ENCODE assay signal across 24 mouse cellular contexts in the genomic region with DNA sequence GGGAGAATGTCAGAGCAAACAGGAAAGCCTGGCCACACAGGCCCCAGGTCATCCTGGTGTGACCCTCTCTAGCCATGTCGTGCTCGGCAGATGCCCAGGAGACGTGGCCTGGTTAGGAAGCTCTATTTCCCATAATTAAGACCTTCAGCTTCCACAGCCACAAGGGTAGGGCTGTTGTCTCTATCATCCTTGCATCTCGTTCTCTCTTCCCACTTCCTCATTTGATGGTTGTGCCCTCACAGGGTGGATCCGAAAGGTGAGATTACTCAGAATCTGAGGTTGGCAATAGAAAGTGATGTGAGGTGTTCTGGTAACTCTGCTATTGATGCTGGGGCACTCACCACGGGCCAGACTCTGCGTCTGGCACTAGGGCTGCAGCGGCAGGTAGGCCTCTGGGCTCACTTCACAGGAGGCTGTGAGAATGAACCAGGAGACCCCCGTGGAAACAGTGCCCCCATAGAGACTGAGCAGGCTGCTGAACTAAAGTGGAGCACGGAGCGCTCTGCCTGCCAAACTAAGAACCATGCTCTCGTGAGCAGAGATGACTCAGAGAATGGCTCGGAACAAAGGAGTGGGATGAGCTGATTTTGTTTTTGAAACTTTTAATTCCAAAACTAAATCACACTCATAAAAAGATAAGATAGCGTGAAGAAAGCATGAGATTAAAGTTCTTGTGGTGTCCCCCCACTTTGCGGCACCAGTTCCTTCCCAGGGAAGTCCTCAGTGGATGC.
DNase-seq lines count a peak whose midpoint lies in the region; ATAC-seq and TF ChIP-seq lines count a peak whose summit lies in the region.
"Had no signal": no experiment of that assay in that cellular context is flagged by ENCODE, and none has a peak within 500 bp of the region (broad histone marks: within the 10 kb centered on the region; RNA-seq: fewer than 3 reads in every experiment).

No protein-coding gene starts in this region.

- no peaks in the 10 kb centered on the region for H3K9me3 ChIP-seq in midbrain, embryonic 10.5 days (replicated peaks)
- H3K9me3 ChIP-seq in midbrain, embryonic 15.5 days = no peaks in the 10 kb centered on the region
- no peaks in the 10 kb centered on the region for H3K9me3 ChIP-seq in CH12.LX (replicated peaks; ENCODE audit: low read length)
- H3K9me3 ChIP-seq: embryonic facial prominence, embryonic 12.5 days; forebrain, embryonic 12.5 days; hindbrain, embryonic 15.5 days; limb, embryonic 15.5 days had no signal

- H3K4me2 ChIP-seq in midbrain, embryonic 15.5 days = no peak overlapping the region
- no peak overlapping the region for H3K4me2 ChIP-seq in CH12.LX (ENCODE audit: insufficient read depth, low read depth, poor library complexity, severe bottlenecking)
- H3K4me2 ChIP-seq: embryonic facial prominence, embryonic 12.5 days; forebrain, embryonic 12.5 days; heart, embryonic 11.5 days; hindbrain, embryonic 15.5 days; limb, embryonic 15.5 days; lung, embryonic 14.5 days had no signal

- H3K9ac ChIP-seq in midbrain, embryonic 15.5 days = no peak overlapping the region
- H3K9ac ChIP-seq in CH12.LX (ENCODE audit: insufficient read depth, low read depth) = no peak overlapping the region
- H3K9ac ChIP-seq: embryonic facial prominence, embryonic 12.5 days; forebrain, embryonic 12.5 days; hindbrain, embryonic 15.5 days; limb, embryonic 15.5 days; liver, embryonic 14.5 days; lung, embryonic 14.5 days had no signal

- TF ChIP-seq CTCF in CH12.LX (conservative IDR thresholded peaks at IDR 0.05 in 1 of 2, IDR thresholded peaks at IDR 0.05 in 1 of 2; ENCODE audit: low read depth in 2 of 2, low read length in 2 of 2) = no peak

- dilution Hi-C loops in CH12.LX (cut with MboI; ENCODE audit: extremely low pct_ligation_motif_present, extremely low pct_unique_long_range_greater_than_20kb, low sequenced_read_pairs) = no loop called here

- no peak for TF ChIP-seq RAD21 in CH12.LX (IDR thresholded peaks at IDR 0.05; ENCODE audit: low read depth, low read length)

- TF ChIP-seq EP300 in CH12.LX (IDR thresholded peaks at IDR 0.05; ENCODE audit: low read length) = no peak

- TF ChIP-seq POLR2A in CH12.LX (IDR thresholded peaks at IDR 0.05; ENCODE audit: low read depth, low read length) = no peak

- WGBS in midbrain, embryonic 10.5 days = 77% methylated on average over 15 of the region's 15 CpGs
- WGBS in midbrain, embryonic 15.5 days = 77% methylated on average over 15 of the region's 15 CpGs

- no peak overlapping the region for H3K4me3 ChIP-seq in midbrain, embryonic 10.5 days
- no peak overlapping the region for H3K4me3 ChIP-seq in midbrain, embryonic 15.5 days
- no peak overlapping the region for H3K4me3 ChIP-seq in CH12.LX (replicated peaks in 1 of 3; ENCODE audit: low read depth in 2 of 3, low read length in 2 of 3, poor library complexity in 1 of 3)
- H3K4me3 ChIP-seq: embryonic facial prominence, embryonic 12.5 days; forebrain, embryonic 12.5 days; hindbrain, embryonic 15.5 days; layer of hippocampus, adult 2 months; limb, embryonic 15.5 days had no signal

- H3K4me1 ChIP-seq in midbrain, embryonic 10.5 days = peaks cover 52% of the 10 kb centered on the region
- H3K4me1 ChIP-seq in midbrain, embryonic 15.5 days = peaks cover 29% of the 10 kb centered on the region
- peaks cover 0 to 5% of the 10 kb centered on the region in 2 experiments; a peak in 2 of 4 replicates for H3K4me1 ChIP-seq in CH12.LX (ENCODE audit: control insufficient read depth in 1 of 2, insufficient read depth in 2 of 2)

- no peak for ATAC-seq in midbrain, embryonic 15.5 days (replicated peaks)

- in situ Hi-C loops in CH12.LX (cut with MboI; ENCODE audit: low pct_ligation_motif_present, low pct_unique_long_range_greater_than_20kb, low sequenced_read_pairs) = no loop called here

- H3K36me3 ChIP-seq in midbrain, embryonic 10.5 days = no peaks in the 10 kb centered on the region
- no peaks in the 10 kb centered on the region for H3K36me3 ChIP-seq in midbrain, embryonic 15.5 days (replicated peaks)
- no peaks in the 10 kb centered on the region for H3K36me3 ChIP-seq in CH12.LX (replicated peaks in 1 of 2; ENCODE audit: control insufficient read depth in 1 of 2, insufficient read depth in 1 of 2, low read length in 1 of 2)
- H3K36me3 ChIP-seq: embryonic facial prominence, embryonic 12.5 days; forebrain, embryonic 12.5 days; hindbrain, embryonic 15.5 days; limb, embryonic 15.5 days had no signal

- no peak for DNase-seq in midbrain, embryonic 10.5 days (ENCODE audit: low spot score)
- DNase-seq in CH12.LX (ENCODE audit: extremely low read depth) = peak; percentile 29
- peak; percentile 65 for DNase-seq in brain, adult 2 months (ENCODE audit: low read depth, low spot score)
- DNase-seq in right cerebral cortex, postnatal 36 days (ENCODE audit: low spot score in 2 of 2) = peak; percentile 5 to 20
- DNase-seq in kidney, postnatal 10 days = no peak
- no peak for DNase-seq in lung, postnatal 10 days
- DNase-seq: adrenal gland, postnatal 25 days; cerebellum, adult 11 months; cerebellum, postnatal 14 days; heart, adult 11 months; kidney, adult 2 months; kidney, postnatal 14 days; left cerebral cortex, postnatal 4 days; lung, embryonic 14.5 days; lung, postnatal 36 days; thymus, postnatal 25 days had no signal

- peaks cover 31% of the 10 kb centered on the region; the same call in 1 of the 2 replicates for H3K27me3 ChIP-seq in midbrain, embryonic 10.5 days (ENCODE audit: low read depth, poor library complexity, severe bottlenecking)
- H3K27me3 ChIP-seq in midbrain, embryonic 15.5 days (replicated peaks) = no peaks in the 10 kb centered on the region; the same call in 1 of the 2 replicates
- H3K27me3 ChIP-seq in CH12.LX (replicated peaks) = peaks cover 2% of the 10 kb centered on the region

- peak overlapping the region; percentile 46; the same call in 1 of the 2 replicates for H3K27ac ChIP-seq in midbrain, embryonic 10.5 days (replicated peaks)
- H3K27ac ChIP-seq in midbrain, embryonic 15.5 days = no peak overlapping the region
- no peak overlapping the region for H3K27ac ChIP-seq in CH12.LX (ENCODE audit: insufficient read depth, low read depth)
- H3K27ac ChIP-seq: embryonic facial prominence, embryonic 12.5 days; forebrain, embryonic 12.5 days; hindbrain, embryonic 15.5 days; layer of hippocampus, adult 2 months; limb, embryonic 15.5 days; liver, embryonic 14.5 days had no signal

- no peaks in the 10 kb centered on the region for H3K79me2 ChIP-seq in CH12.LX (replicated peaks; ENCODE audit: control insufficient read depth, extremely low read depth, insufficient read depth, poor library complexity, severe bottlenecking)

TF ChIP-seq in CH12.LX, 34 proteins besides CTCF, POLR2A, EP300 and RAD21:
- TF ChIP-seq MEF2A (IDR thresholded peaks at IDR 0.05; ENCODE audit: borderline replicate concordance, low read depth, low read length) (no peak), UBTF (IDR thresholded peaks at IDR 0.05; ENCODE audit: low read depth, low read length) (no peak), SMC3 (IDR thresholded peaks at IDR 0.05; ENCODE audit: low read depth, low read length) (no peak), USF1 (IDR thresholded peaks at IDR 0.05; ENCODE audit: low read depth, low read length) (no peak), CHD1 (IDR thresholded peaks at IDR 0.05; ENCODE audit: low read depth, low read length) (no peak), PAX5 (IDR thresholded peaks at IDR 0.05; ENCODE audit: low read length) (no peak), ELF1 (IDR thresholded peaks at IDR 0.05; ENCODE audit: low read depth, low read length) (no peak)

Comparison
In these comparisons a context has a peak if more than half of its experiments do, and no peak if none do; other contexts are left out.
1. DNase-seq: peak in CH12.LX (single experiment), brain, adult 2 months (single experiment) and right cerebral cortex, postnatal 36 days (2 of 2); none in midbrain, embryonic 10.5 days (single experiment), kidney, postnatal 10 days (single experiment) and lung, postnatal 10 days (single experiment).